Mouse (Mus musculus): ENCODE measurements at regions not wholly inside any gene's neighbourhood (a gene's known extent, or its start where the extent isn't known, plus 50 kb on each side); places are given as distances from the start of the nearest gene placed in this dataset.

DNA sequence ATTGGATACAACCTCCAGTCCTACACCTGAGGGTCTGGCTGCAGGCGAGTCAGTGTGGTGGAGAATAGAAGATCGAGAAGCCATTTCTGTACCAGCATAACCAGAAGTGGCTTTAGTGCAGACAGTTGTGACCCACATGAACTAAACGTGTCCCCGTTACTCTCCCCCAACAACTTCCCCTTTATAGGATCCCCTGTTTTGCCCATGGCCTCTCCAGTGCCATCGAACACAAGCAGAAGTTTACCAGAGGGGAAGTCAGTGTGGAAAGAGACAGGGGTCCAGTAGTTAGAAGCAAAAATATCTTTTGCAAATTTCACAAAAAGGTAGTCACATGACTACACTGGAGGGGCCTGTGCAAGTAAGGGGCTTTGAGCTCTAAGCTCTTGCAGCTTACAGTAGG, 83.4 kb upstream of the Itga6 start:
- H3K27ac ChIP-seq (ENCODE audit: control insufficient read depth, insufficient read depth, low read depth, low read length, poor library complexity) = peak overlapping the region; percentile 15; the same call in 1 of the 2 replicates
- no peak for TF ChIP-seq CTCF (IDR thresholded peaks at IDR 0.05; ENCODE audit: control insufficient read depth, insufficient read depth, low read length)
- TF ChIP-seq POLR2A (IDR thresholded peaks at IDR 0.05; ENCODE audit: borderline replicate concordance, control insufficient read depth, low read depth, low read length) = no peak
- 6% methylated on average over 5 of the region's 5 CpGs for WGBS
- H3K4me1 ChIP-seq (ENCODE audit: control insufficient read depth, insufficient read depth, low read length) = peaks cover 10% of the 10 kb centered on the region; the same call in 1 of the 2 replicates
- H3K4me3 ChIP-seq (replicated peaks; ENCODE audit: control insufficient read depth, low read depth, low read length) = no peak overlapping the region

DNA sequence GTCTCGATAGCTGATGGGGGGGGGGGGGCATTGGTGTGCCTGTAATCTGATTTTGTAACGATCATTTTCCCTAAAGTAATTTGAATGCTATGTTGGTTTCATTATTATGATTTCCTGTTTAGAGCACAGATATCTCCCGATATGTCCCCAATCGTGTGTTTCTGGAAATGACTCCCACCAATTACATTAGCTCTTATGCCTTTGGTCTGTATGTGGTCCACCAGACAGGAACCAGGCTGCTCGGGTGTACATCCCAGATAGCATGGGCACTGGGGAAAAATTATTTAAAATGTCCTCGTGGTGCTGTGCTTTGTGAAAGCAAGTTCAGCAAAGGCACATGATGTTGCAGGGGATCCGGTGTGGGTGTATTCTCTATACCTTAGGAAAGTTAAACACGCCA, 82.0 kb upstream of the Itga6 start:
- Histone ChIP-seq H3K4me3 (replicated peaks; ENCODE audit: control insufficient read depth, low read depth, low read length) (no peak overlapping the region), H3K4me1 (ENCODE audit: control insufficient read depth, insufficient read depth, low read length) (peaks cover 10% of the 10 kb centered on the region; the same call in 1 of the 2 replicates), H3K27ac (ENCODE audit: control insufficient read depth, insufficient read depth, low read depth, low read length, poor library complexity) (no peak overlapping the region)
- TF ChIP-seq CTCF (IDR thresholded peaks at IDR 0.05; ENCODE audit: control insufficient read depth, insufficient read depth, low read length) (no peak), POLR2A (IDR thresholded peaks at IDR 0.05; ENCODE audit: borderline replicate concordance, control insufficient read depth, low read depth, low read length) (no peak)
- WGBS = 18% methylated on average over 8 of the region's 8 CpGs

DNA sequence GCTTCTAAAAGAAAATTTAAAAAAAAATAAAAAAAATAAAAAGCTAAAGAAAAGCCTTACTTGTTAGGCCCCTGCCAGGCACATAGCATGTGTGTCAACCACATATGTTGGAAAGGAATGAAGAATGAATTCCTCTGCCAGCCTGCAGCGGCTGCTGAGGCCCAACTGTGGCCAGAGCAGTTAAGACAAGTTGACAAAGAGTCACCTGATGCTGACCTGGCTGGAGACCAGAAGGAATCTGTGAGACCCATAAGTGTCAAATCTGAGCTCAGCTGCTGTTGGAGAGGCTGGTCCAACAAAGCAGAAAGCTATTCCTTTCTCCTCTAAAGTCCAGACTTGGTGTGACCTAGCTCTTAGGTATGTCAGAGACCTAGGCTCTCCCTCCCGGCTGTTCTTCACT, 78.5 kb upstream of the Itga6 start:
- H3K4me1 ChIP-seq (ENCODE audit: control insufficient read depth, insufficient read depth, low read length) = peaks cover 6% of the 10 kb centered on the region; the same call in 1 of the 2 replicates
- no peak overlapping the region for H3K27ac ChIP-seq (ENCODE audit: control insufficient read depth, insufficient read depth, low read depth, low read length, poor library complexity)
- 85% methylated on average over 2 of the region's 2 CpGs for WGBS
- no peak for TF ChIP-seq POLR2A (IDR thresholded peaks at IDR 0.05; ENCODE audit: borderline replicate concordance, control insufficient read depth, low read depth, low read length)
- TF ChIP-seq CTCF (IDR thresholded peaks at IDR 0.05; ENCODE audit: control insufficient read depth, insufficient read depth, low read length) = no peak
- H3K4me3 ChIP-seq (replicated peaks; ENCODE audit: control insufficient read depth, low read depth, low read length) = no peak overlapping the region

DNA sequence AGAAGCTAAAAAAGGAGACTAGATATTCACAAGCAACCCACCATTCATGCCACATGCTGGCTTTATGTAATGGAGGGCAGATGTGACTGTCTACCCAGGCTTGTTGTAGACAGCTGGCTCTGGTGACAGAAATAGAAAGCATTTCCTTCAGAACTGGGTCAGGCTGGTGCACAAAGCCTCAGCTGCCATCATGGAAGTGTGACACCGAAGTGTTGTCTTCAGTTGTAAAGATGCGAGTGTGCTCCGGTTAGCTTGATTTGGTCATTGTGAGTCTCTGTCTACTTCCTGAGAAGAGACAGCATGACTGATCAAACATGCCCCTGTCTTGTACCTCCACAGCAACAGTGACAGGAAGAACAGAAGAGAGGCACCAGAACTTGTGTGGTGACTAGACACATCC, 77.7 kb upstream of the Itga6 start:
- H3K4me1 ChIP-seq (ENCODE audit: control insufficient read depth, insufficient read depth, low read length) = peaks cover 3% of the 10 kb centered on the region; the same call in 1 of the 2 replicates

DNA sequence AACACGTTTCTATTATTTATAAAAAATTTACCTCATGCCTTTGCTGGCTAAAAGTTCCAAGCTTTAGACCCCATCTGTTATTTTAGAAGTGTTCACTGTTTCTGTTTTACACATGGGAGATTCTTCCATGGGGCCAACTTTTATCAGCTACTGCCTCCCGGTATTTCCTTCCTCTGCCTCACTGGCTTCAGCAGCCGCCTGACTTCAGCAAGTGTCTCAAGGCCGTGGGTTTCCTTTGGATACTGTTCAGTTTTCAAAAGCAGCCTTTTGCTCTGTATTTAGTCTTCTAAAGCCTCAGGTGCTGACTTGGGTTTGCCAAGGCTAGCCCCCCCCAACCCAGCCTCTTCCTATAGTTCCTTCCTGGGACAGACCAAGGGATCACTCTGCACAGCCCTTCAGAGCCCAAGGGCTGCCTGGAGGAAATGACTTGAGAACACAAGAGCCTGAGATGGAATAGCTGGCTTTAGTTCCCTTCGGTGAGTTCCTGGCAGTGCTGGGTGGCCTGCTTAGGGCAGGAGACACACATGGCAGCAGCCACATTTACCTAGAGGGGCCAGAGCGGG, 75.1 kb upstream of the Itga6 start:
- H3K4me1 ChIP-seq (ENCODE audit: control insufficient read depth, insufficient read depth, low read length) = no peaks in the 10 kb centered on the region
- no peak overlapping the region for H3K27ac ChIP-seq (ENCODE audit: control insufficient read depth, insufficient read depth, low read depth, low read length, poor library complexity)
- no peak overlapping the region for H3K4me3 ChIP-seq (replicated peaks; ENCODE audit: control insufficient read depth, low read depth, low read length)
- no peak for TF ChIP-seq POLR2A (IDR thresholded peaks at IDR 0.05; ENCODE audit: borderline replicate concordance, control insufficient read depth, low read depth, low read length)
- TF ChIP-seq CTCF (IDR thresholded peaks at IDR 0.05; ENCODE audit: control insufficient read depth, insufficient read depth, low read length) = no peak
- 29% methylated on average over 6 of the region's 6 CpGs for WGBS

More for the DNA sequence above, 77.7 kb upstream of the Itga6 start:
- no peak for TF ChIP-seq POLR2A (IDR thresholded peaks at IDR 0.05; ENCODE audit: borderline replicate concordance, control insufficient read depth, low read depth, low read length)
- TF ChIP-seq CTCF (IDR thresholded peaks at IDR 0.05; ENCODE audit: control insufficient read depth, insufficient read depth, low read length) = no peak
- 82% methylated on average over 3 of the region's 3 CpGs for WGBS
- Histone ChIP-seq H3K4me3 (replicated peaks; ENCODE audit: control insufficient read depth, low read depth, low read length) (no peak overlapping the region), H3K27ac (ENCODE audit: control insufficient read depth, insufficient read depth, low read depth, low read length, poor library complexity) (no peak overlapping the region)

DNA sequence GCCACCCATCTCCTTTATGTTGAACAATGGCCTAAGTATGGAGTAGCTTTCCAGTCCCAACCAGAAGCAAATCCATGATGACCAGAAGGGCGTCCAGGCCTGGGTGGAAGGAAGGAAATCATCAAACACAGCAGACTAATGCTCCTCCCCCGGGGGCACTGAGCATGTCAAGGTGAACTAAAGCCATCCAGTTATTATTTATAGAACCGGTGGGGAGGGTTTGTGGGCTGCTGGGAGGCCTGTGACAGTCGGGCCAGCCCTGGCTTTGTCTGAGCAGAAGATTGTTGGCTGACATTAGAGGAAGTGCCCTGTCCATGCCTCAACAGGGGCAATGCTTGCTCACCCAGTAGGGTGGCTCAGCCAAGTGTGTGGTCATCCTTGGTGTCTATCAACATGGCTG, 74.5 kb upstream of the Itga6 start:
- TF ChIP-seq CTCF (IDR thresholded peaks at IDR 0.05; ENCODE audit: control insufficient read depth, insufficient read depth, low read length) = no peak
- no peak for TF ChIP-seq POLR2A (IDR thresholded peaks at IDR 0.05; ENCODE audit: borderline replicate concordance, control insufficient read depth, low read depth, low read length)
- Histone ChIP-seq H3K27ac (ENCODE audit: control insufficient read depth, insufficient read depth, low read depth, low read length, poor library complexity) (no peak overlapping the region), H3K4me1 (ENCODE audit: control insufficient read depth, insufficient read depth, low read length) (no peaks in the 10 kb centered on the region), H3K4me3 (replicated peaks; ENCODE audit: control insufficient read depth, low read depth, low read length) (no peak overlapping the region)
- 15% methylated on average over 4 of the region's 4 CpGs for WGBS

DNA sequence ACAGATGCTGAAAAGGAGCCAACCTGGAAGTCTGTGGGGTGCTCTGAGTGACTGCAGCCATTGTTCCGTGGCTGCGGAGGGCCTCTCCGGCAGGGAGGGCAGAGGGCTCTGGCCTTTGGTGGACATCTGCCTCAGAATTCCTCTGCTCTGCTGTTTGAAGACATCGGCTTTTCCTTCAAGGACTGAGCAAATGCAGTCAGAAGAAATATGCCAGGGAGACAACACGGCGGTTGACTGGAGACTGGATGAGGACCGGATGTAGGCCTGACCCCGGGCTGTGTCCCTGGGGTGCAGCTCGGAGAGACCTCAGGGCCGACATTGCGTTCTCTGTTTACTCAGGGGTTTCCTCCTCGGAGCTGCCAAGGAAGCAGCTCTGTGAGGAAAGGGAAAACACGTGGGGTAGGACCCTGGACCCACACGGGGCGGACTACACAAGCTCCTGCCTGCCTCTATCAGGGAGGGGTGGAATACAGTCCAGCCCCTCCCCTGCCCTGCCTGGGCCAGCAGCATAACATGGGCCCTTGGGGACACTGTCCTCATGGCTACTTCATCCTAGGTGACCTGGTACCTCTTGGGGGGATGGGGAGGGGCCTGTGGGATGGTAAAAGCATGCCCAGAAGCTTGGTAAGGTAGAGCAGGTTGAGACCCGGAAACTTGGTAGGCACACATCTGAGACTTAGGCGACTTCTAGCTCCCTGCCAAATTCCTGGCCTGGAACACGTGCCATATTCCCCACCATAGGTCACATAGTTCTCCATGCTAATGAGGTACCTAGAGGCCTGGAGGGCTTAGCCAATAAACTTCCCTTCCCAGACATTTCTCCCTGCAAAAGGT, 72.1 kb upstream of the Itga6 start:
- H3K4me1 ChIP-seq (ENCODE audit: control insufficient read depth, insufficient read depth, low read length) = no peaks in the 10 kb centered on the region
- no peak overlapping the region for H3K4me3 ChIP-seq (replicated peaks; ENCODE audit: control insufficient read depth, low read depth, low read length)
- WGBS = 70% methylated on average over 18 of the region's 18 CpGs

DNA sequence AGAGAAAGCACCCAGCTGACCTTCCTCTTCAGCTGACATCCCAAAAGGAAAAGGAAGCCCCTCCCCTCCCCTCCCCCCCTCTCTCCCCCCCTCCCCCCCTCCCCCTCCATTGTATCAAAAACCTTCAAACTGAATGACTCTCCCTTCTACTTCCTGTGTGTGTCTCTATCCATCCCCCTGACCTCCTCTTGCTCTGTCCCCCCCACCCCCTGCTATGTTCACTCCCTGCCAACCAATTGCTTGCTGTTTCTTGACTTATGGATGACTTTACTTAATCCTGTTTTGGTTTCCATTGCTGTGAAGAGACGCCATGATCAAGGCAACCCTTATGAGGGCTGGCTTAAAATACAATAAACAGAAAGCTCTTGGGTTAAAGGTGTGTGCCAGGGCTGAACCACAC, 64.7 kb upstream of the Itga6 start:
- 60% methylated on average over 1 of the region's 1 CpGs for WGBS
- no peaks in the 10 kb centered on the region; the same call in 1 of the 2 replicates for H3K4me1 ChIP-seq (ENCODE audit: control insufficient read depth, insufficient read depth, low read length)

More for the DNA sequence above, 72.1 kb upstream of the Itga6 start:
- TF ChIP-seq CTCF (IDR thresholded peaks at IDR 0.05; ENCODE audit: control insufficient read depth, insufficient read depth, low read length) (no peak), POLR2A (IDR thresholded peaks at IDR 0.05; ENCODE audit: borderline replicate concordance, control insufficient read depth, low read depth, low read length) (no peak)
- H3K27ac ChIP-seq (ENCODE audit: control insufficient read depth, insufficient read depth, low read depth, low read length, poor library complexity) = no peak overlapping the region; the same call in 1 of the 2 replicates

More for the DNA sequence above, 64.7 kb upstream of the Itga6 start:
- H3K27ac ChIP-seq (ENCODE audit: control insufficient read depth, insufficient read depth, low read depth, low read length, poor library complexity) = no peak overlapping the region
- H3K4me3 ChIP-seq (replicated peaks; ENCODE audit: control insufficient read depth, low read depth, low read length) = no peak overlapping the region
- TF ChIP-seq POLR2A (IDR thresholded peaks at IDR 0.05; ENCODE audit: borderline replicate concordance, control insufficient read depth, low read depth, low read length) (no peak), CTCF (IDR thresholded peaks at IDR 0.05; ENCODE audit: control insufficient read depth, insufficient read depth, low read length) (no peak)
